Mouse (Mus musculus) inflammation-experienced regulatory T-cells, adult 6 months (primary cell): ENCODE results near the gene Psmd2. TPM values are rescaled to one million over a fixed set of nuclear protein-coding genes. Genes with fewer than 3 reads are reported as not detected.

Experiments used
- ATAC-seq: one replicate; pipeline ENCODE4 v1.8.0; 2017
- polyA plus RNA-seq, 3 experiments: library from polyadenylated mRNA; unstranded; fragments of 100-300 nt; shearing (Covaris generic); gene quantifications; one replicate each; pipeline ENCODE4 v1.2.1; 2017

Psmd2 gene
- polyA plus RNA-seq, 3 experiments from 2014 or later = 135 to 198 (median 183) TPM

DNA sequence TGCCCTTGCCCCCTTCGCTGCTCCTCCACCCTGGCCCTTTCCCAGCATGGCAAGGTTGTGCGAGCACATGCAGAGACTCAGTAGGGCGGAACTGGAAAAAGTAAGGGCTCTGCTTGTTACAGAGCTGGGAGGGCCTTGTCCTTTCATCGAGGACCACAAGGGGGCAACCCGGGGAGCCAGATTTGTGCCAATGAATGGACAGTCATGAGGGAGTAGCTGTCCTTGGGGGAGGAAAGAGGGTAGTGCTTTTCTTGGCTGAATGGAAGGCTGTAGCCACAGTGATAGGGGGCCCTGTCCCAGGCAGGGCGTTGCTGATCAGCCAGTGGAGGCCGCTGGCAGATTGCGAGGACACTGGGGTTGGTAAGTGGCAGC, 51.1 kb downstream of the Psmd2 start:
- no peak for ATAC-seq

DNA sequence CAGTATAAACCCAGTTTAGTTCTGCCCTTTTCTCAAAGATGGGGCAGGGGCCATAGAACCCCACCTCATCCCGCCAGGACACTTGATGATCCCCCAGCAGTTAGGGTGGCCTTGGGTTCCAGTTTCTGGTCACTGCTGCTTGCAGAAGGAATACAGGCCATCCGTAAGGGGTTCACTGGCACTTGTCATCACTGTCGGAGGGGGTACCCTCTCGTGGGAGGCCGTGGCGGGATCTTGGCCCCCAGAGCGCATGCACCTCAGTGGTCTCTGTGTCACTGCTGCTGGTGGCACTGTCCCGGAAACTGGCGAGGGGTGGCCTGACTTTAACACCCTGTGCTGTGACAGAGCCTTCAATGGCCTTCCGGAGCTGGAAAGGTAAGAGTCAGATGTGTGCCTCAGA, 51.6 kb downstream of the Psmd2 start:
- ATAC-seq = no peak

DNA sequence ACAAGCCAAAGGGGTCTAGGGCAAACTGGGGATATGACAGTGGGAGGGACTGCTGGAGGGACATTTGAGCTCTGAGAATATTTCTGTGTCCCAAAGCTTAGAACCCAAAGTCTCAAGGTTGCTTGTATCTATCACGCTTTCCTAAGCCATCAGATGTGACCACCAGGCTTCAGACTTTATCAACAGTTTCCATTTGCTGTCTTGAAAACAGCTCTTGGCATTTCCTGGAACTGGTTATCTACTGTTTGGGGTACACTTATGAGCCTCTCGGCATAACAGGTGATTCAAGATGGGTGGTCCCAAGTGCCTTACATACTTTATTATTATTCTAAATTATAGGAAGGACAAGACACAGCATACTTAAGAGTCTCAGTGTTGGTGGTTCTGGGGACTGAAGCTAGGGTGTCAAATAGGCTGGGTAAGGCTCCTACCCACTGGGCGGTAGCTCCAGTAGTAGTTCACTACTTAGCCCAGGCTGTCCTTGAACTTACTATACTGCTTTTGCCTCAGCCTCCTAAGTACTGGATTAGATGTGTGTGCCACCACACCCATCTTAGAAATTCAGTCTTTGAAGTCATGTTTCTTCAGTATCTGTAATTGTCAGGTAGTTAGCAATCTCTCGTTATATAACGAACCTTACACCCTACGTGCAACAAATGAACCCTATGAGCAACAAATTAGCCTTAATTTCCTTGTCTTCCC, 52.4 kb downstream of the Psmd2 start:
- ATAC-seq = no peak

DNA sequence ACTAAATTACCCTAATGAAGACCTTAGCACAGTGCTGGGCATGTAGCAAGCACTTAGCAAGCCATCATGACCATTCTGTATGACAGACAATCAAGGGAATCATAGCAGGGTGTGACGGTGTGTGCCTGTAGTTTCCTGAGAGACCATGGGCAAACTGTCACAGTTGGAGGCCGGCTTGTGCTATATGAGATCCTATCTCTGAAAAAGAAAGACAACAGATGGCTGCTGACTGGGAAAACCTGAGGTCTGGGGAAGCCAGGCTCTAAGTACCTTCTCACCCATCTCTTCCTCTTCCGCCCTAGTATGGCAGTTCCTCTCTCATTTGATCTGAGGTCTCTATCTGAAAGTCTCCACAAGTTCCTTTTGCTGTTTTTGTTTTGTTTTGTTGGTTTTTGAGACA, 54.3 kb downstream of the Psmd2 start:
- no peak for ATAC-seq

DNA sequence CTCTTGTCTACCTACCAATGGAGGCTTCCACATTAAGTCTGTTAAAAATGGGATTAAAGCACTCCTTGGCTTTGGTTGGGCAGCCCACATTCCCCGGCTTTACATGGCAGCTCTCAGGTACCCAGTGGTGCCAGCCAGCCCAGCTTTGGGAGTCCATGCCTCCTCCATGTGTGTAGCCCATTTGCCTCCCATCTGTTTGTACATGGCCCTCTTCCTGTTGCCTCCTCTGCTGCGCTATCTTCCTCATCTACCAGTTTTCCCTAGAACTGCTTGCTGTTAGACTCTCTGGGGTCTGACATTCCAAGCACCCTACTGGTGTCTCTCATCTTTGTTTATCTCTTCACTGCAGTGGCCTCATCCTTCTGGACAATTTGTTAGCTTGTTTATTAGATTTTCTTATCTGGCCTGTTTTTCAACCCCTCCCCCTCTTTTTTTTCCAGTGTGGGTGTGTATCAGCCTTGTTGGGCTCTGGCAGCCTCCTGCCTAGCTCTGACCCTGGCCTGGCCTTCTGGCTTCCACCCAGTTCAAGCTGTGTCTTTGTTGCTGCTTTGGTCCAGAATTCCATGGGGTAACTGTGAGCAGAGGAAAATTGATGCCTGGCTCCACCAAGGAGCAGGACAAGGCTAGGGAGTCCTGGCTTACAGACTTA, 55.1 kb downstream of the Psmd2 start:
- ATAC-seq = no peak

DNA sequence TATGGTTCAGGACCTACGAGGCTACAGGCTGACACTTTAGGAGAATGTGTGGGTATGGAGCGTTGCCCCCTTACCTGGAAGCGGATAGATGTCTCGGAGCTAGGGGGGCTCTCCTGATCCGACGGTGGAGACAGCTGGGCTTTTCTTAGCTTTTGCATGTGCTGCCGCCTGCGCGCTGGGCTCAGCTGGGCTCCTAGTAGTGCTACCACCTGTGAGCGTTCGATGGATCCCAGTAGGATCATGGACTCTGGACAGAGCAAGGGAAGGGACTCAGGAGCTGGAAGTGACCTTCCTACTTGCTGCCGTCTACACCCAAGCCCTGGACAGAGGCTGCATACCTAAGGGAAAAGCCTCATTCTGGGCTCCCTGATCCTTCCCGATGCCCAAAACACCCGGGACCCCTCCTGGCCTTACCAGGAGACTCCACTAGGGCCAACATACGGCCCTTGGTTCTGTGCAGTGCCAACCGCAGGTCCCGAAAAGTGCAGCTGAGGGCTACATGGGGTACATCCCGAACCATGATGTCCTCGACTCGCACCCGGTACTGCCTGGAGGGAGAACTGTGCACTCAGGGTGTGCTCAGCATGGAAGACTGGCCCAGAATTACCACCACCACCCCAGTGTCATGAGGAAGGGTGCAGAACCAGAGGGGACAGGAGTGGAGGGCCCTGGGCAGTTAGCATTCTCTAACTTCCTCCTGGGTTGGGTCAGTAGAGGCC, 56.9 kb downstream of the Psmd2 start:
- no peak for ATAC-seq

DNA sequence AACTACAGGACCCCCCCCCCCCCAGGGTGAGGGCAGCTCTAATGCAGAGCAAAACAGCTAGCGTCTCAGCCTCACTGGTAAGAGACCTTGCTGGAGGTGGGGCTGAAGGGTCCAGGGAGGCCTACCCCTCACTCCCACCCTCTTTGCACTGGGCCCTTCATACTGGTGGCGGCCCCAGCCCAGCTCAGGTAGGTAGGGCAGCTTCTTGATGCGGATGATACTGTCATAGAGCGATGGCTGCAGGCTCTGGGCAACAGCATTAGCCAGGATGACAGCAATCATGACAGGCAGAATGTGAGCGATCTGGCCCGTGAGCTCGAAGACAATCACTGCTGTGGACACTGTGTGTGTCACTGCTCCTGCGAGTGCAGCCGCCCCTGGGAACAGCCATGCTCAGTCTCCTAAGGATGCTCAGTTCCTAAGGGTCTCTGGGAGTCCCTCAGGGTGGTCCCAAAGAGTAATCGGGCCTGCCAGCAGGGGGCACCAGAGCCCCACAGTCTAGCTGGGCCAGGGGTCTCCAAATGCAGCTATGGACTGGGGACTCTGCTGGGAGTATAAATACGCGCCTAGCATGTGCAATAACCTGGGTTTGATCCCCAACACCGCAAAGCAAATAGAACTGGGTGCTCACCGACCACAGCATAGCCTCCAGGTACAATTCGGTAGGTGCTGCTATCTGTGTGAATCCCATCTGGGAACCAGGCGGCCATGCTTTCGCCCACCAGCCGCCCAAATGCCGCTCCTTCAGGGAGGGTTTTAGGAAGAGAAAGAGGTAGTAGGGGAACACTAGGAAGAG, 57.7 kb downstream of the Psmd2 start:
- ATAC-seq = no peak

DNA sequence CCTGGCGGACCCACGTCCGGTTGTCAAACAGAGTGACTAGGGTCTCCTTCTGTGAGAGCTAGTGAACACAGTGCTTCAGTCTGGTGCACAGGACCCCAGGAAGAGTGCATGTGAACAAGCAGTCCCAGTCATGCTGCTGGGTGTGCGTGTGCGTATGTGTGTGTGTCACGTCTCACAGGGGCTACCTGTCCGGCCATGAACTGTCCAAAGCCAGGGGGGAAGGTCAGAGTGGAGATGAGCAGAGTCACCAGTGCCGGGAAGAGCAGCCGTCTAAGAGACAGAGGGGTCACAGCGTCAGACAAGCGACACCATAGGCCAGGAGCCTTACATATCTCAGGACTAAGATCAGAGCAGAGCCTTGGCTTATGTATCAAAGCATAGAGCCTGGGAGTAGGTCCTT, 58.9 kb downstream of the Psmd2 start:
- ATAC-seq = no peak

DNA sequence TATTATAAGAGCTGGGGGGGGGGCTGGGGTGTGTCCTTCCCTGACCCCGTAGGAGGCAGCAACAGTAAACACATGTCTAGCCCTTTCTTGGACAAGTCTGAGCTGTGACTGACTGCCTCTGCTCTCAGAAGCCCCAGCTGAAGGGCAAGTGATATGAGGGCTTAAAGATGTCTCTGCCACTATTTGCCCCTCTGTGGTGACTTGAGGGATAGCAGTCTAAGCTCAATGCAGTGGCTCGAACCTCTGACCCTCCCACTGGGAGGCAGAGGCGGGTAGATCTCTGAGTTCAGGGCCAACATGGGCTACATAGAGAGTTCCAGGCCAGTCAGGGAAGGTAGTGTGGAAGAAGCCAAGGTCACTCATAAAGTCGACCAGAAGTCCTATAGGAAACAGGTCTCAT, 59.4 kb downstream of the Psmd2 start:
- ATAC-seq = no peak

DNA sequence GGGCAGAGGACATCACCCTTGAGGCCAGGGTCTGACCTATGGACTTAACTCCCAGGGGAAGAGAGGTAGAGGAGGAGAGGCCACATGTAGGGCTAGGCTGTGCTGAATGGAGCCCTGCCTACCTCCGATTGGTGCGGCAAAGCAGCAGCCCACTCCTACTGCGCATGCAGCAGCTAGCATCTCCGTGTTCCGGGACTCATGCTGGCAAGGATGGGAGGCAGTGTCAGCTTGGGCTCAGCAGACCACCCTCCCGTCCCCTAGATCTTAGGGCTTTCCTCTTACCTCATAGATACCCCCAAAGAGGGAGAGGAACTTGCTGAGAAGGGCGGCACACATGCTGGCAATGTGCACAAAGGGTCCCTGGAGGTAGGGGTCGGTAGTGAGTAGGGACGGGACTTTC, 60.7 kb downstream of the Psmd2 start:
- ATAC-seq = no peak

DNA sequence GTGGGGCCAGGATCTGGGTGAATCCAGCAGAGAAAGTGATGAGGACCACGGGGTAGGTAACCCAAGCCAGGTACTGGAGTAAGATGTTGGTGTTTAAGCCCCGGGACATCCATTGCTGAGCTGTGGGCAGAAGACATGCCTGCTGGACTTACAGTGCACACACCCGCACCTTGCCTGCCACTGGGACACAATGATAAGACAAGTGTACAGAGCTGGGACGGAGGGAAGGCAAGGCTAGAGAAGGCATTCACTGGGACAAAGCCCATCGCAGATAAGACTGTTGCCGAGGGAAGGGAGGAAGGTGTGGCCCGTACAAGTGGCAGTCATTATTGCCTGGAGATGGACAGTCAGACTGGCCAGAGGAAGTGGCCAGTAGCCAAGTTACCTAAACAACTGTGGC, 61.4 kb downstream of the Psmd2 start:
- no peak for ATAC-seq

Other genes with a start within 250 kb of the Psmd2 start
- 10 to 100 TPM; 20.5 to 39.1 (median 35.7) TPM for gene Abcc5, start 225.3 kb upstream of the Psmd2 start, polyA plus RNA-seq
- 10 to 100 TPM; 13.1 to 19.0 (median 14.8) TPM for gene Eif2b5, start 152.8 kb upstream of the Psmd2 start, polyA plus RNA-seq
- gene Dvl3, start 134.7 kb upstream of the Psmd2 start, polyA plus RNA-seq = 10 to 100 TPM; 10.9 to 19.2 (median 12.4) TPM
- gene Ap2m1, start 116.2 kb upstream of the Psmd2 start, polyA plus RNA-seq = 100 to 1,000 TPM; 494 to 560 (median 499) TPM
- 10 to 100 TPM; 49.8 to 94.5 (median 71.5) TPM for gene Abcf3, start 103.1 kb upstream of the Psmd2 start, polyA plus RNA-seq
- gene Vwa5b2, start 62.2 kb upstream of the Psmd2 start, polyA plus RNA-seq = under 1 TPM in 2 of 3 experiments, not detected in 1; 0.24 to 0.31 TPM
- gene Eef1akmt4, start 40.1 kb upstream of the Psmd2 start, polyA plus RNA-seq = 10 to 100 TPM; 12.0 to 19.3 (median 18.7) TPM
- gene Gm49333, start 40.0 kb upstream of the Psmd2 start, polyA plus RNA-seq = not detected
- 10 to 100 TPM; 22.7 to 33.7 (median 28.4) TPM for gene Alg3, start 39.9 kb upstream of the Psmd2 start, polyA plus RNA-seq
- under 1 TPM in 1 of 3 experiments, not detected in 2; 0.43 TPM for gene Camk2n2, start 30.4 kb upstream of the Psmd2 start, polyA plus RNA-seq
- gene Ece2, start 21.8 kb upstream of the Psmd2 start, polyA plus RNA-seq = not detected
- 10 to 100 TPM; 48.9 to 68.0 (median 51.3) TPM for gene Eif4g1, start 16.7 kb downstream of the Psmd2 start, polyA plus RNA-seq
- gene Fam131a, start 41.6 kb downstream of the Psmd2 start, polyA plus RNA-seq = under 1 TPM; 0.30 to 0.78 (median 0.59) TPM
- gene Polr2h, start 66.0 kb downstream of the Psmd2 start, polyA plus RNA-seq = 10 to 100 TPM; 63.1 to 71.1 (median 64.1) TPM
- gene Clcn2, start 66.1 kb downstream of the Psmd2 start, polyA plus RNA-seq = 1 to 10 TPM in 1 of 3 experiments, under 1 TPM in 2; 0.48 to 1.2 (median 0.79) TPM
- gene Chrd, start 81.5 kb downstream of the Psmd2 start, polyA plus RNA-seq = not detected
- not detected for gene Thpo, start 82.9 kb downstream of the Psmd2 start, polyA plus RNA-seq